Mouse (Mus musculus): ENCODE results near the gene Hnrnpl. TPM values are rescaled to one million over a fixed set of nuclear protein-coding genes. Genes with fewer than 3 reads are reported as not detected.

Gene Hnrnpl
- polyA plus RNA-seq, 1 experiment from 2014 or later = 254 TPM

- Histone ChIP-seq H3K4me3 (no peak overlapping the region), H3K27me3 (no peaks in the 10 kb centered on the region), H3K9me3 (no peaks in the 10 kb centered on the region), H3K36me3 (peaks cover 83% of the 10 kb centered on the region), H3K4me2 (no peak overlapping the region), H3K27ac (no peak overlapping the region), H3K4me1 (peaks cover 57% of the 10 kb centered on the region), H3K9ac (no peak overlapping the region)
- 86% methylated on average over 9 of the region's 9 CpGs for WGBS
- no peak for ATAC-seq (ENCODE audit: borderline replicate concordance, extremely low read depth, low FRiP score, low TSS enrichment)
These were observed 6.9 kb downstream of the Hnrnpl start for GRCm38 (mm10) chr7:28815230-28815629.

- Histone ChIP-seq H3K27ac (no peak overlapping the region), H3K36me3 (peaks cover 92% of the 10 kb centered on the region), H3K9me3 (no peaks in the 10 kb centered on the region), H3K27me3 (no peaks in the 10 kb centered on the region), H3K4me3 (no peak overlapping the region), H3K4me1 (peaks cover 67% of the 10 kb centered on the region), H3K4me2 (no peak overlapping the region), H3K9ac (no peak overlapping the region)
- 77% methylated on average over 9 of the region's 9 CpGs for WGBS
- no peak for ATAC-seq (ENCODE audit: borderline replicate concordance, extremely low read depth, low FRiP score, low TSS enrichment)
These were observed 7.9 kb downstream of the Hnrnpl start for GRCm38 (mm10) chr7:28816201-28816600.

- Histone ChIP-seq H3K9me3 (no peaks in the 10 kb centered on the region), H3K36me3 (peaks cover 99% of the 10 kb centered on the region), H3K4me1 (peaks cover 70% of the 10 kb centered on the region), H3K4me3 (no peak overlapping the region), H3K27me3 (no peaks in the 10 kb centered on the region), H3K4me2 (no peak overlapping the region), H3K27ac (no peak overlapping the region), H3K9ac (no peak overlapping the region)
- WGBS = 89% methylated on average over 10 of the region's 10 CpGs
- no peak for ATAC-seq (ENCODE audit: borderline replicate concordance, extremely low read depth, low FRiP score, low TSS enrichment)
These were observed 8.6 kb downstream of the Hnrnpl start for GRCm38 (mm10) chr7:28816920-28817319.

- Histone ChIP-seq H3K4me2 (no peak overlapping the region), H3K9me3 (no peaks in the 10 kb centered on the region), H3K4me3 (no peak overlapping the region), H3K4me1 (peaks cover 64% of the 10 kb centered on the region), H3K27me3 (no peaks in the 10 kb centered on the region), H3K27ac (no peak overlapping the region), H3K36me3 (peaks cover 99% of the 10 kb centered on the region), H3K9ac (no peak overlapping the region)
- WGBS = 63% methylated on average over 6 of the region's 6 CpGs
- ATAC-seq (ENCODE audit: borderline replicate concordance, extremely low read depth, low FRiP score, low TSS enrichment) = no peak
These were observed 9.2 kb downstream of the Hnrnpl start for GRCm38 (mm10) chr7:28817524-28817923.

- H3K9ac ChIP-seq = no peak overlapping the region
- WGBS = 76% methylated on average over 4 of the region's 4 CpGs
- ATAC-seq (ENCODE audit: borderline replicate concordance, extremely low read depth, low FRiP score, low TSS enrichment) = no peak
These were observed 9.6 kb downstream of the Hnrnpl start for GRCm38 (mm10) chr7:28817957-28818356.

GRCm38 (mm10) chr7:28818436-28818835, 10.1 kb downstream of the Hnrnpl start:
- H3K9me3 ChIP-seq = no peaks in the 10 kb centered on the region
- H3K36me3 ChIP-seq = peaks cover 99% of the 10 kb centered on the region
- H3K9ac ChIP-seq = no peak overlapping the region
- no peak overlapping the region for H3K4me3 ChIP-seq
- H3K27me3 ChIP-seq = no peaks in the 10 kb centered on the region
- H3K4me2 ChIP-seq = no peak overlapping the region
- WGBS = 80% methylated on average over 18 of the region's 18 CpGs
- no peak for ATAC-seq (ENCODE audit: borderline replicate concordance, extremely low read depth, low FRiP score, low TSS enrichment)
- peaks cover 60% of the 10 kb centered on the region for H3K4me1 ChIP-seq
- H3K27ac ChIP-seq = no peak overlapping the region

More at GRCm38 (mm10) chr7:28817957-28818356, 9.6 kb downstream of the Hnrnpl start:
- Histone ChIP-seq H3K27me3 (no peaks in the 10 kb centered on the region), H3K36me3 (peaks cover 99% of the 10 kb centered on the region), H3K4me1 (peaks cover 60% of the 10 kb centered on the region), H3K27ac (no peak overlapping the region), H3K4me3 (no peak overlapping the region), H3K9me3 (no peaks in the 10 kb centered on the region), H3K4me2 (no peak overlapping the region)

- Histone ChIP-seq H3K4me1 (peaks cover 60% of the 10 kb centered on the region), H3K9ac (no peak overlapping the region), H3K27ac (no peak overlapping the region), H3K36me3 (peaks cover 94% of the 10 kb centered on the region), H3K4me2 (no peak overlapping the region), H3K27me3 (no peaks in the 10 kb centered on the region), H3K9me3 (no peaks in the 10 kb centered on the region), H3K4me3 (no peak overlapping the region)
- WGBS = 90% methylated on average over 4 of the region's 4 CpGs
- ATAC-seq (ENCODE audit: borderline replicate concordance, extremely low read depth, low FRiP score, low TSS enrichment) = no peak
These were observed 10.6 kb downstream of the Hnrnpl start for GRCm38 (mm10) chr7:28818861-28819452.

- ATAC-seq (ENCODE audit: borderline replicate concordance, extremely low read depth, low FRiP score, low TSS enrichment) = no peak
- WGBS = 86% methylated on average over 4 of the region's 4 CpGs
- H3K4me3 ChIP-seq = no peak overlapping the region
- H3K4me1 ChIP-seq = peaks cover 61% of the 10 kb centered on the region
- no peak overlapping the region for H3K4me2 ChIP-seq
- peaks cover 87% of the 10 kb centered on the region for H3K36me3 ChIP-seq
- H3K9ac ChIP-seq = no peak overlapping the region
- H3K9me3 ChIP-seq = no peaks in the 10 kb centered on the region
- H3K27me3 ChIP-seq = no peaks in the 10 kb centered on the region
- H3K27ac ChIP-seq = no peak overlapping the region
These were observed 11.2 kb downstream of the Hnrnpl start for GRCm38 (mm10) chr7:28819571-28819970.

- H3K4me3 ChIP-seq = no peak overlapping the region
- H3K36me3 ChIP-seq = peaks cover 77% of the 10 kb centered on the region
- peaks cover 55% of the 10 kb centered on the region for H3K4me1 ChIP-seq
- no peak overlapping the region for H3K4me2 ChIP-seq
- 60% methylated on average over 12 of the region's 12 CpGs for WGBS
- peak overlapping the region; percentile 39 for H3K27ac ChIP-seq
- H3K27me3 ChIP-seq = no peaks in the 10 kb centered on the region
- no peak overlapping the region for H3K9ac ChIP-seq
- no peaks in the 10 kb centered on the region for H3K9me3 ChIP-seq
- no peak for ATAC-seq (ENCODE audit: borderline replicate concordance, extremely low read depth, low FRiP score, low TSS enrichment)
These were observed 12.3 kb downstream of the Hnrnpl start for GRCm38 (mm10) chr7:28820358-28821260.

GRCm38 (mm10) chr7:28821261-28821831, 13.0 kb downstream of the Hnrnpl start:
- H3K4me1 ChIP-seq = peaks cover 54% of the 10 kb centered on the region

GRCm38 (mm10) chr7:28822556-28822955, 14.2 kb downstream of the Hnrnpl start:
- Histone ChIP-seq H3K4me2 (no peak overlapping the region), H3K27me3 (no peaks in the 10 kb centered on the region), H3K27ac (no peak overlapping the region), H3K36me3 (peaks cover 58% of the 10 kb centered on the region), H3K9me3 (no peaks in the 10 kb centered on the region), H3K4me1 (peaks cover 58% of the 10 kb centered on the region), H3K4me3 (no peak overlapping the region), H3K9ac (no peak overlapping the region)
- WGBS = 48% methylated on average over 1 of the region's 1 CpGs
- no peak for ATAC-seq (ENCODE audit: borderline replicate concordance, extremely low read depth, low FRiP score, low TSS enrichment)

More at GRCm38 (mm10) chr7:28821261-28821831, 13.0 kb downstream of the Hnrnpl start:
- no peak for ATAC-seq (ENCODE audit: borderline replicate concordance, extremely low read depth, low FRiP score, low TSS enrichment)
- H3K9me3 ChIP-seq = no peaks in the 10 kb centered on the region
- H3K4me3 ChIP-seq = no peak overlapping the region
- H3K9ac ChIP-seq = no peak overlapping the region
- H3K27me3 ChIP-seq = no peaks in the 10 kb centered on the region
- H3K27ac ChIP-seq = peak overlapping the region; percentile 39
- no peak overlapping the region for H3K4me2 ChIP-seq
- 66% methylated on average over 10 of the region's 10 CpGs for WGBS
- H3K36me3 ChIP-seq = peaks cover 70% of the 10 kb centered on the region

All from lung, embryonic 15.5 days (tissue).